ENCODE assay signal across 24 mouse cellular contexts in the genomic region with DNA sequence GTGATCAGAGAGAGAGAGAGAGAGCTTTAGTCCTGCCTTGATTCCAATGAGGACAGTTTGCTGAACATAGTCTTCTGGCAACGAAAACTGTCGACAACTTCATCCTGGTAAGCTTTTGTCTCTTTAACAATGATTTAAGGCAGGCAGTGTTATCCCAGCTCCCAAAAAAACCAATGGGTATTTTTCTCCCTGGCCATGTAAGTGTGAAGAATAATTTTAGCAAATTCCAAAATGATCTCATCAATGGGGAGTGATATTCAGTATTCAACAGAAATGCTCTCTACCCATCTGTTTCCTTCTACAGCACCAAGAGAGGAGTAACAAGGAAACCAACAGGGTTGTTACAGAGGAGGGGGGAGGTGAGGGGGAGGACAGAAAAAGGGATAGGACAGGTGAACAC.
"Had no signal": no experiment of that assay in that cellular context is flagged by ENCODE, and none has a peak within 500 bp of the region (broad histone marks: within the 10 kb centered on the region; RNA-seq: fewer than 3 reads in every experiment).

No protein-coding gene starts in this region.

- H3K4me3 ChIP-seq: intestine, embryonic 15.5 days; kidney, embryonic 15.5 days; limb, embryonic 10.5 days; limb, embryonic 13.5 days; liver, embryonic 12.5 days; liver, embryonic 15.5 days; lung, embryonic 15.5 days; megakaryocyte, embryonic 14.5 days; neural tube, embryonic 12.5 days; neural tube, embryonic 15.5 days; stomach, embryonic 15.5 days had no signal

- H3K4me2 ChIP-seq: intestine, embryonic 15.5 days; kidney, embryonic 15.5 days; limb, embryonic 13.5 days; liver, embryonic 12.5 days; liver, embryonic 15.5 days; lung, embryonic 15.5 days; midbrain, embryonic 11.5 days; neural tube, embryonic 12.5 days; neural tube, embryonic 15.5 days; stomach, embryonic 15.5 days had no signal

- H3K4me1 ChIP-seq: intestine, embryonic 15.5 days; kidney, embryonic 15.5 days; limb, embryonic 10.5 days; liver, embryonic 12.5 days; liver, embryonic 15.5 days; lung, embryonic 15.5 days; neural tube, embryonic 12.5 days; stomach, embryonic 15.5 days had no signal

- H3K36me3 ChIP-seq: intestine, embryonic 15.5 days; kidney, embryonic 15.5 days; limb, embryonic 10.5 days; limb, embryonic 13.5 days; liver, embryonic 12.5 days; liver, embryonic 15.5 days; lung, embryonic 15.5 days; neural tube, embryonic 12.5 days; neural tube, embryonic 15.5 days; stomach, embryonic 15.5 days had no signal

- DNase-seq: kidney, adult 11 months; kidney, adult 8-10 months; kidney, postnatal 10 days; kidney, postnatal 36 days; liver; lung, adult 18-20 months; lung, postnatal 10 days; lung, postnatal 36 days; right cerebral cortex, adult 18-20 months; spleen, adult 18-20 months; thymus, adult 18-20 months; thymus, postnatal 36 days had no signal

- H3K9ac ChIP-seq: intestine, embryonic 15.5 days; kidney, embryonic 15.5 days; limb, embryonic 13.5 days; liver, embryonic 12.5 days; liver, embryonic 15.5 days; lung, embryonic 15.5 days; neural tube, embryonic 12.5 days; neural tube, embryonic 15.5 days; stomach, embryonic 15.5 days had no signal

- H3K9me3 ChIP-seq: intestine, embryonic 15.5 days; kidney, embryonic 15.5 days; limb, embryonic 10.5 days; limb, embryonic 13.5 days; liver, embryonic 12.5 days; liver, embryonic 15.5 days; lung, embryonic 15.5 days; megakaryocyte, embryonic 14.5 days; neural tube, embryonic 12.5 days; neural tube, embryonic 15.5 days; stomach, embryonic 15.5 days had no signal

- H3K27ac ChIP-seq: intestine, embryonic 15.5 days; kidney, embryonic 15.5 days; limb, embryonic 10.5 days; limb, embryonic 13.5 days; liver, embryonic 12.5 days; liver, embryonic 15.5 days; lung, embryonic 15.5 days; neural tube, embryonic 12.5 days; neural tube, embryonic 15.5 days; stomach, embryonic 15.5 days had no signal

- H3K27me3 ChIP-seq: intestine, embryonic 15.5 days; kidney, embryonic 15.5 days; limb, embryonic 13.5 days; liver, embryonic 12.5 days; liver, embryonic 15.5 days; lung, embryonic 15.5 days; neural tube, embryonic 12.5 days; neural tube, embryonic 15.5 days; stomach, embryonic 15.5 days had no signal

- ATAC-seq: intestine, embryonic 15.5 days; liver, embryonic 12.5 days had no signal
